Mouse (Mus musculus): ENCODE data around the gene Cpsf3. TPM values are rescaled to one million over a fixed set of nuclear protein-coding genes. Genes with fewer than 3 reads are reported as not detected.

Gene Cpsf3
- polyA plus RNA-seq, 1 experiment from 2014 or later = 117 TPM

GRCm38 (mm10) chr12:21340674-21341073 is 55.5 kb downstream of the Cpsf3 start:
- Histone ChIP-seq H3K4me2 (ENCODE audit: low read length) (no peak overlapping the region), H3K9ac (replicated peaks; ENCODE audit: low read depth, low read length) (no peak overlapping the region), H3K27ac (ENCODE audit: low read length) (no peak overlapping the region), H3K9me3 (ENCODE audit: control insufficient read depth, low read length) (no peaks in the 10 kb centered on the region), H3K4me3 (replicated peaks; ENCODE audit: low read length) (no peak overlapping the region), H3K36me3 (ENCODE audit: control insufficient read depth, insufficient read depth) (peaks cover 16% of the 10 kb centered on the region), H3K27me3 (replicated peaks; ENCODE audit: control insufficient read depth, insufficient read depth, low read length) (no peaks in the 10 kb centered on the region), H3K4me1 (replicated peaks; ENCODE audit: control insufficient read depth, insufficient read depth, low read length) (no peaks in the 10 kb centered on the region)
- 96% methylated on average over 5 of the region's 5 CpGs for WGBS
- ATAC-seq = no peak

GRCm38 (mm10) chr12:21346972-21347371 is 61.8 kb downstream of the Cpsf3 start:
- no peak overlapping the region for H3K4me3 ChIP-seq (replicated peaks; ENCODE audit: low read length)
- H3K27ac ChIP-seq (ENCODE audit: low read length) = no peak overlapping the region
- no peaks in the 10 kb centered on the region for H3K4me1 ChIP-seq (replicated peaks; ENCODE audit: control insufficient read depth, insufficient read depth, low read length)
- peaks cover 6% of the 10 kb centered on the region for H3K36me3 ChIP-seq (ENCODE audit: control insufficient read depth, insufficient read depth)
- no peak overlapping the region for H3K9ac ChIP-seq (replicated peaks; ENCODE audit: low read depth, low read length)
- no peak for ATAC-seq
- no peaks in the 10 kb centered on the region for H3K27me3 ChIP-seq (replicated peaks; ENCODE audit: control insufficient read depth, insufficient read depth, low read length)
- WGBS = 78% methylated on average over 7 of the region's 7 CpGs
- peaks cover 3% of the 10 kb centered on the region; the same call in 1 of the 2 replicates for H3K9me3 ChIP-seq (ENCODE audit: control insufficient read depth, low read length)
- H3K4me2 ChIP-seq (ENCODE audit: low read length) = no peak overlapping the region

- Histone ChIP-seq H3K27ac (ENCODE audit: low read length) (no peak overlapping the region), H3K4me2 (ENCODE audit: low read length) (no peak overlapping the region), H3K9me3 (ENCODE audit: control insufficient read depth, low read length) (peaks cover 3% of the 10 kb centered on the region; the same call in 1 of the 2 replicates), H3K27me3 (replicated peaks; ENCODE audit: control insufficient read depth, insufficient read depth, low read length) (no peaks in the 10 kb centered on the region), H3K4me1 (replicated peaks; ENCODE audit: control insufficient read depth, insufficient read depth, low read length) (no peaks in the 10 kb centered on the region), H3K9ac (replicated peaks; ENCODE audit: low read depth, low read length) (no peak overlapping the region), H3K4me3 (replicated peaks; ENCODE audit: low read length) (no peak overlapping the region), H3K36me3 (ENCODE audit: control insufficient read depth, insufficient read depth) (peaks cover 10% of the 10 kb centered on the region)
- ATAC-seq = no peak
- 8% methylated on average over 7 of the region's 7 CpGs for WGBS
Observed at GRCm38 (mm10) chr12:21350113-21350876, 65.1 kb downstream of the Cpsf3 start.

- H3K4me3 ChIP-seq (replicated peaks; ENCODE audit: low read length) = no peak overlapping the region
- ATAC-seq = no peak
- no peaks in the 10 kb centered on the region for H3K4me1 ChIP-seq (replicated peaks; ENCODE audit: control insufficient read depth, insufficient read depth, low read length)
- no peaks in the 10 kb centered on the region for H3K27me3 ChIP-seq (replicated peaks; ENCODE audit: control insufficient read depth, insufficient read depth, low read length)
- no peak overlapping the region for H3K27ac ChIP-seq (ENCODE audit: low read length)
- no peak overlapping the region for H3K4me2 ChIP-seq (ENCODE audit: low read length)
- H3K9ac ChIP-seq (replicated peaks; ENCODE audit: low read depth, low read length) = no peak overlapping the region
- peaks cover 8% of the 10 kb centered on the region for H3K36me3 ChIP-seq (ENCODE audit: control insufficient read depth, insufficient read depth)
- 90% methylated on average over 8 of the region's 8 CpGs for WGBS
- peaks cover 3% of the 10 kb centered on the region; the same call in 1 of the 2 replicates for H3K9me3 ChIP-seq (ENCODE audit: control insufficient read depth, low read length)
Observed at GRCm38 (mm10) chr12:21353681-21354080, 68.5 kb downstream of the Cpsf3 start.

- no peak overlapping the region for H3K9ac ChIP-seq (replicated peaks; ENCODE audit: low read depth, low read length)
- ATAC-seq = no peak
- H3K27ac ChIP-seq (ENCODE audit: low read length) = no peak overlapping the region
- no peak overlapping the region for H3K4me3 ChIP-seq (replicated peaks; ENCODE audit: low read length)
- 85% methylated on average over 2 of the region's 2 CpGs for WGBS
- no peaks in the 10 kb centered on the region for H3K9me3 ChIP-seq (ENCODE audit: control insufficient read depth, low read length)
- H3K4me2 ChIP-seq (ENCODE audit: low read length) = no peak overlapping the region
- H3K4me1 ChIP-seq (replicated peaks; ENCODE audit: control insufficient read depth, insufficient read depth, low read length) = no peaks in the 10 kb centered on the region
- H3K27me3 ChIP-seq (replicated peaks; ENCODE audit: control insufficient read depth, insufficient read depth, low read length) = no peaks in the 10 kb centered on the region
- no peaks in the 10 kb centered on the region for H3K36me3 ChIP-seq (ENCODE audit: control insufficient read depth, insufficient read depth)
Observed at GRCm38 (mm10) chr12:21362686-21363085, 77.5 kb downstream of the Cpsf3 start.

- Histone ChIP-seq H3K9ac (replicated peaks; ENCODE audit: low read depth, low read length) (no peak overlapping the region), H3K27me3 (replicated peaks; ENCODE audit: control insufficient read depth, insufficient read depth, low read length) (no peaks in the 10 kb centered on the region), H3K9me3 (ENCODE audit: control insufficient read depth, low read length) (no peaks in the 10 kb centered on the region), H3K27ac (ENCODE audit: low read length) (no peak overlapping the region), H3K36me3 (ENCODE audit: control insufficient read depth, insufficient read depth) (no peaks in the 10 kb centered on the region), H3K4me3 (replicated peaks; ENCODE audit: low read length) (no peak overlapping the region), H3K4me1 (replicated peaks; ENCODE audit: control insufficient read depth, insufficient read depth, low read length) (no peaks in the 10 kb centered on the region), H3K4me2 (ENCODE audit: low read length) (no peak overlapping the region)
- WGBS = 95% methylated on average over 3 of the region's 3 CpGs
- no peak for ATAC-seq
Observed at GRCm38 (mm10) chr12:21363195-21363594, 78.0 kb downstream of the Cpsf3 start.

Other genes with a start within 250 kb of the Cpsf3 start
- gene Itgb1bp1, start 893 bp downstream of the Cpsf3 start, polyA plus RNA-seq (2015; fragmentation: Nextera tagmentation; extraction: Ambion mirVana) = 43.2 and 43.5 TPM in 2 replicates
- 40.2 and 40.6 TPM in 2 replicates for gene Iah1, start 31.0 kb downstream of the Cpsf3 start, polyA plus RNA-seq (2015; fragmentation: Nextera tagmentation; extraction: Ambion mirVana)
- 18.0 and 23.2 TPM in 2 replicates for gene Adam17, start 88.2 kb downstream of the Cpsf3 start, polyA plus RNA-seq (2015; fragmentation: Nextera tagmentation; extraction: Ambion mirVana)
- 1,089 and 1,150 TPM in 2 replicates for gene Ywhaq, start 132.2 kb downstream of the Cpsf3 start, polyA plus RNA-seq (2015; fragmentation: Nextera tagmentation; extraction: Ambion mirVana)